Mouse (Mus musculus): ENCODE data around the gene Trim3. TPM values are rescaled to one million over a fixed set of nuclear protein-coding genes. Genes with fewer than 3 reads are reported as not detected.

Gene Trim3
- polyA plus RNA-seq, 1 experiment from 2014 or later, result 37.7 TPM

GRCm38 (mm10) chr7:105559016-105559415 is 74.4 kb downstream of the Trim3 start:
- DNase-seq (ENCODE audit: low spot score) (no peak), ATAC-seq (replicated peaks; ENCODE audit: low FRiP score) (no peak)
- Histone ChIP-seq H3K4me2 (ENCODE audit: low read depth, low read length, severe bottlenecking) (no peak overlapping the region), H3K9ac (ENCODE audit: low read length) (no peak overlapping the region), H3K36me3 (ENCODE audit: control insufficient read depth, insufficient read depth, low read length) (no peaks in the 10 kb centered on the region; the same call in 1 of the 2 replicates), H3K4me1 (replicated peaks; ENCODE audit: control insufficient read depth, insufficient read depth, low read length) (0 out of 2 replicates have a peak, but pooled peaks cover 4% of the 10 kb centered on the region), H3K4me3 (ENCODE audit: low read depth, low read length) (no peak overlapping the region), H3K27ac (ENCODE audit: low read depth, low read length) (no peak overlapping the region), H3K27me3 (ENCODE audit: control insufficient read depth, insufficient read depth, low read length) (no peaks in the 10 kb centered on the region), H3K9me3 (ENCODE audit: control insufficient read depth, low read length) (no peaks in the 10 kb centered on the region)
- WGBS, result 90% methylated on average over 9 of the region's 9 CpGs

- ATAC-seq (replicated peaks; ENCODE audit: low FRiP score) (no peak), DNase-seq (ENCODE audit: low spot score) (no peak)
- no peak overlapping the region for H3K27ac ChIP-seq (ENCODE audit: low read depth, low read length)
- no peaks in the 10 kb centered on the region; the same call in 1 of the 2 replicates for H3K36me3 ChIP-seq (ENCODE audit: control insufficient read depth, insufficient read depth, low read length)
- no peaks in the 10 kb centered on the region for H3K9me3 ChIP-seq (ENCODE audit: control insufficient read depth, low read length)
- H3K4me1 ChIP-seq (replicated peaks; ENCODE audit: control insufficient read depth, insufficient read depth, low read length), result 0 out of 2 replicates have a peak, but pooled peaks cover 4% of the 10 kb centered on the region
- H3K4me3 ChIP-seq (ENCODE audit: low read depth, low read length), result no peak overlapping the region
- H3K27me3 ChIP-seq (ENCODE audit: control insufficient read depth, insufficient read depth, low read length), result no peaks in the 10 kb centered on the region
- H3K4me2 ChIP-seq (ENCODE audit: low read depth, low read length, severe bottlenecking), result no peak overlapping the region
- no peak overlapping the region for H3K9ac ChIP-seq (ENCODE audit: low read length)
- WGBS, result 84% methylated on average over 11 of the region's 11 CpGs
These were observed 75.7 kb downstream of the Trim3 start for GRCm38 (mm10) chr7:105557671-105558070.

GRCm38 (mm10) chr7:105556406-105556805 is 77.0 kb downstream of the Trim3 start:
- Histone ChIP-seq H3K9me3 (ENCODE audit: control insufficient read depth, low read length) (no peaks in the 10 kb centered on the region), H3K4me1 (replicated peaks; ENCODE audit: control insufficient read depth, insufficient read depth, low read length) (0 out of 2 replicates have a peak, but pooled peaks cover 4% of the 10 kb centered on the region), H3K9ac (ENCODE audit: low read length) (no peak overlapping the region), H3K36me3 (ENCODE audit: control insufficient read depth, insufficient read depth, low read length) (no peaks in the 10 kb centered on the region; the same call in 1 of the 2 replicates), H3K27ac (ENCODE audit: low read depth, low read length) (no peak overlapping the region), H3K4me2 (ENCODE audit: low read depth, low read length, severe bottlenecking) (no peak overlapping the region), H3K27me3 (ENCODE audit: control insufficient read depth, insufficient read depth, low read length) (no peaks in the 10 kb centered on the region), H3K4me3 (ENCODE audit: low read depth, low read length) (no peak overlapping the region)
- no peak for ATAC-seq (replicated peaks; ENCODE audit: low FRiP score)
- WGBS, result 88% methylated on average over 8 of the region's 8 CpGs
- no peak for DNase-seq (ENCODE audit: low spot score)

GRCm38 (mm10) chr7:105555571-105555970 is 77.8 kb downstream of the Trim3 start:
- no peak for DNase-seq (ENCODE audit: low spot score)
- Histone ChIP-seq H3K36me3 (ENCODE audit: control insufficient read depth, insufficient read depth, low read length) (no peaks in the 10 kb centered on the region; the same call in 1 of the 2 replicates), H3K4me2 (ENCODE audit: low read depth, low read length, severe bottlenecking) (no peak overlapping the region), H3K4me3 (ENCODE audit: low read depth, low read length) (no peak overlapping the region), H3K9me3 (ENCODE audit: control insufficient read depth, low read length) (no peaks in the 10 kb centered on the region), H3K27me3 (ENCODE audit: control insufficient read depth, insufficient read depth, low read length) (no peaks in the 10 kb centered on the region), H3K9ac (ENCODE audit: low read length) (no peak overlapping the region), H3K27ac (ENCODE audit: low read depth, low read length) (no peak overlapping the region), H3K4me1 (replicated peaks; ENCODE audit: control insufficient read depth, insufficient read depth, low read length) (0 out of 2 replicates have a peak, but pooled peaks cover 4% of the 10 kb centered on the region)
- no peak for ATAC-seq (replicated peaks; ENCODE audit: low FRiP score)
- 87% methylated on average over 10 of the region's 10 CpGs for WGBS

Other genes with a start within 250 kb of the Trim3 start
- gene Fam160a2, start 233.5 kb downstream of the Trim3 start, polyA plus RNA-seq (2014; fragmentation: Nextera tagmentation; extraction: Ambion mirVana), result 45.0 and 47.4 TPM in 2 replicates
- 0.15 TPM in 1 of 2 replicates, not detected in the other for gene Cnga4, start 229.0 kb downstream of the Trim3 start, polyA plus RNA-seq (2014; fragmentation: Nextera tagmentation; extraction: Ambion mirVana)
- gene Cckbr, start 207.8 kb downstream of the Trim3 start, polyA plus RNA-seq (2014; fragmentation: Nextera tagmentation; extraction: Ambion mirVana), result 0.13 and 0.51 TPM in 2 replicates
- gene Cavin3, start 151.3 kb downstream of the Trim3 start, polyA plus RNA-seq (2014; fragmentation: Nextera tagmentation; extraction: Ambion mirVana), result 21.1 and 26.4 TPM in 2 replicates
- gene Smpd1, start 79.2 kb downstream of the Trim3 start, polyA plus RNA-seq (2014; fragmentation: Nextera tagmentation; extraction: Ambion mirVana), result 35.1 and 42.1 TPM in 2 replicates
- gene Apbb1, start 51.9 kb downstream of the Trim3 start, polyA plus RNA-seq (2014; fragmentation: Nextera tagmentation; extraction: Ambion mirVana), result 106 and 117 TPM in 2 replicates
- gene Hpx, start 33.4 kb downstream of the Trim3 start, polyA plus RNA-seq (2014; fragmentation: Nextera tagmentation; extraction: Ambion mirVana), result not detected in 2 replicates
- gene Timm10b, start 6.5 kb upstream of the Trim3 start, polyA plus RNA-seq (2014; fragmentation: Nextera tagmentation; extraction: Ambion mirVana), result 148 and 151 TPM in 2 replicates
- 78.2 and 90.2 TPM in 2 replicates for gene Arfip2, start 6.8 kb upstream of the Trim3 start, polyA plus RNA-seq (2014; fragmentation: Nextera tagmentation; extraction: Ambion mirVana)
- gene Gm45799, start 7.0 kb upstream of the Trim3 start, polyA plus RNA-seq (2014; fragmentation: Nextera tagmentation; extraction: Ambion mirVana), result 11.8 and 14.2 TPM in 2 replicates
- gene Dnhd1, start 17.3 kb upstream of the Trim3 start, polyA plus RNA-seq (2014; fragmentation: Nextera tagmentation; extraction: Ambion mirVana), result 0.39 and 0.79 TPM in 2 replicates
- 221 and 242 TPM in 2 replicates for gene Ilk, start 103.0 kb upstream of the Trim3 start, polyA plus RNA-seq (2014; fragmentation: Nextera tagmentation; extraction: Ambion mirVana)
- gene Rrp8, start 103.8 kb upstream of the Trim3 start, polyA plus RNA-seq (2014; fragmentation: Nextera tagmentation; extraction: Ambion mirVana), result 40.6 and 41.4 TPM in 2 replicates
- 196 and 204 TPM in 2 replicates for gene Taf10, start 110.8 kb upstream of the Trim3 start, polyA plus RNA-seq (2014; fragmentation: Nextera tagmentation; extraction: Ambion mirVana)
- 53.9 and 62.7 TPM in 2 replicates for gene Tpp1, start 118.7 kb upstream of the Trim3 start, polyA plus RNA-seq (2014; fragmentation: Nextera tagmentation; extraction: Ambion mirVana)
- 21.3 and 21.4 TPM in 2 replicates for gene Dchs1, start 154.1 kb upstream of the Trim3 start, polyA plus RNA-seq (2014; fragmentation: Nextera tagmentation; extraction: Ambion mirVana)
- gene Mrpl17, start 177.5 kb upstream of the Trim3 start, polyA plus RNA-seq (2014; fragmentation: Nextera tagmentation; extraction: Ambion mirVana), result 274 and 275 TPM in 2 replicates